Mouse (Mus musculus) olfactory bulb, adult 2 months (tissue): ENCODE results near the gene Dnmbp.

Experiments used
- CTCF ChIP-seq: fragments of 200-500 bp; IDR thresholded peaks from 2 replicates; pipeline ENCODE4 v1.5.1; 2012; ENCODE audit warnings: low read depth, mild to moderate bottlenecking, low read length, moderate library complexity; ENCODE audit not compliant: insufficient read depth
- POLR2A ChIP-seq: fragments of 200-500 bp; IDR thresholded peaks from 2 replicates; pipeline ENCODE4 v1.6.1; 2012; ENCODE audit warnings: mild to moderate bottlenecking, low read depth, low read length, moderate library complexity; ENCODE audit not compliant: insufficient read depth

- no peak for TF ChIP-seq CTCF
- TF ChIP-seq POLR2A, result no peak
Observed at GRCm38 (mm10) chr19:43930366-43930765, 9.6 kb downstream of the Dnmbp start.
